Mouse (Mus musculus) stomach, embryonic 14.5 days (tissue): ENCODE measurements around the gene Phactr3. TPM values are rescaled to one million over a fixed set of nuclear protein-coding genes. Genes with fewer than 3 reads are reported as not detected.

Source experiments
- ATAC-seq: fragments of 200-750 bp; cut with Nextera tagmentation; 2 replicates; pipeline ENCODE4 v1.8.0; 2017; ENCODE audit warnings: low read depth, moderate TSS enrichment; ENCODE audit not compliant: insufficient number of reproducible peaks, insufficient read depth, low FRiP score
- H3K27ac ChIP-seq: fragments of 300-500 bp; sonication (generic); 2 replicates; pipeline ENCODE4 v1.5.1; 2014; ENCODE audit warnings: mild to moderate bottlenecking, low read length, moderate library complexity, mixed read lengths
- H3K27me3 ChIP-seq: fragments of 300-500 bp; sonication (generic); 2 replicates; pipeline ENCODE4 v1.6.1; 2014; ENCODE audit warnings: low read length, control low read depth, mixed read lengths; ENCODE audit not compliant: control insufficient read depth, insufficient read depth
- H3K36me3 ChIP-seq: fragments of 300-500 bp; sonication (generic); 2 replicates; pipeline ENCODE4 v1.6.1; 2014; ENCODE audit warnings: mild to moderate bottlenecking, control low read depth, low read length, moderate library complexity, mixed read lengths; ENCODE audit not compliant: control insufficient read depth, insufficient read depth
- H3K4me1 ChIP-seq: fragments of 300-500 bp; sonication (generic); 2 replicates; pipeline ENCODE4 v1.6.1; 2014; ENCODE audit warnings: low read length, control low read depth, mixed read lengths; ENCODE audit not compliant: control insufficient read depth, insufficient read depth
- H3K4me2 ChIP-seq: fragments of 300-500 bp; sonication (generic); replicated peaks from 2 replicates; pipeline ENCODE4 v1.6.1; 2014; ENCODE audit warnings: low read depth, low read length, control low read depth
- H3K4me3 ChIP-seq: fragments of 300-500 bp; sonication (generic); 2 replicates; pipeline ENCODE4 v1.5.1; 2014; ENCODE audit warnings: low read depth, low read length, control low read depth
- H3K9ac ChIP-seq: fragments of 300-500 bp; sonication (generic); replicated peaks from 2 replicates; pipeline ENCODE4 v1.6.1; 2014; ENCODE audit warnings: low read depth, mild to moderate bottlenecking, control low read depth, low read length, moderate library complexity, mixed read lengths
- H3K9me3 ChIP-seq: fragments of 300-500 bp; sonication (generic); 2 replicates; pipeline ENCODE4 v1.6.1; 2016; ENCODE audit warnings: low read depth, low read length, control low read depth; ENCODE audit not compliant: control insufficient read depth
- WGBS: fragments of 180-500 bp; shearing (Covaris S2); extraction: QIAGEN DNeasy Blood & Tissue Kit; methylation state at CpG from one replicate; pipeline ENCODE4 v1.1.7; 2014; 5-methylcytosine and 5-hydroxymethylcytosine counted together
- polyA plus RNA-seq: library from polyadenylated mRNA; unstranded; fragments of >200 nt; fragmentation: Nextera tagmentation; extraction: Ambion mirVana; gene quantifications from 2 replicates; pipeline ENCODE4 v1.2.1, GENCODE M21; 2014

The Phactr3 gene
- polyA plus RNA-seq, 1 experiment from 2014 or later: 4.6 TPM

DNA sequence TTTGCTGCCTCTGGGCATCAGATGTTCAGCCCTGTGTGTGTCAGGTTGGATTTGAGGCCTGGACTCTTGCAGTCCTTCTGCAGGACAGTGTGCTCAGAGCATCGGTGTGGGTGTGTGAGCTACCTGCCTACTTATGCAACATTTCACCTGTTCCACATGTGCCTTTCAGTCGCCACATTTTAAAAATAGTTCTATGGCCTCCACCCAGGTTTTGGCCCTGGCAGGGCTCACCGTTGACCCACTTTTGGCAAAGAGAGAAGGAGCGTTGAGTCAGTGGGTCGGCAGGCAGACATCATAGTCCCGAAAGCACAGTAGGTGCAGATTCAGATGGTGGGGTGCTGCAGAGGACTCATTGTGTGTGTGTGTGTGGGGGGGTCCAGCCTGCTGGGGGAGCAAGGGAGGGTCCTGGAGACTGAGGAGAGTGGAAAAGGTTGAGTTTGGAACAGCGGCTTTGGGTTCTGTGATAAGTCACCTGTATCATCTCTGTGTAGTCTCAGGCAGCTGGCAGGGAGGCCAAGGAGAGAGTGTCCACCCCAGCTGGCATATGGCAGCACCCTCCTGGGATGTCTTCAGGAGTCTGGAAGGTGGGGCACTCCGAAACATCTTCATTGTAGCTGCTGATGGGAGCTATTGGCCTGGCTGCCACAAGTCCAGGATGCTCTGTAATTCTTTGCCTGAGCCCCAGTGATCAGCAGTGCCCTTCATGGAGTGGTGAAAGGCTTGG is 2.0 kb downstream of the Phactr3 start:
- Histone ChIP-seq H3K9me3 (no peaks in the 10 kb centered on the region), H3K4me1 (no peaks in the 10 kb centered on the region), H3K9ac (no peak overlapping the region), H3K27ac (no peak overlapping the region), H3K36me3 (no peaks in the 10 kb centered on the region), H3K4me3 (no peak overlapping the region), H3K4me2 (no peak overlapping the region), H3K27me3 (peaks cover 3% of the 10 kb centered on the region; the same call in 1 of the 2 replicates)
- WGBS: 90% methylated on average over 8 of the region's 8 CpGs
- no peak for ATAC-seq

DNA sequence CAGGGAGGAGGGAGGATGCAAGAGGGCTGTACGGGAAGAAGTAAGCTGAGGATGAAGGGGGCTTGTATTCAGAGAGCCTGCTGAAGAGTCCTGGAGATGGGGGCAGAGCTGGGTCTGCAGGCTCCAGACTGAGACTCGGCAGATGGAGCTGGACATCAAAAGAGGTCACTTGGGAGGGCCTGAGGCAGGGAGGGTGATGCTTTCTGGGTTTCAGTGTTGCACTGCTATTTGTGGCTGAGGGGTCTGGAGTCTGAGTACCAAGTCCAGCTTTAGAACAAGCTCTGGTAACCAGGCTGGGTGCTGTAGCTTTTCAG is 2.6 kb downstream of the Phactr3 start:
- no peaks in the 10 kb centered on the region for H3K4me1 ChIP-seq
- no peak overlapping the region for H3K9ac ChIP-seq
- no peaks in the 10 kb centered on the region for H3K9me3 ChIP-seq
- WGBS: 60% methylated on average over 2 of the region's 2 CpGs
- H3K27me3 ChIP-seq: peaks cover 3% of the 10 kb centered on the region; the same call in 1 of the 2 replicates
- no peak overlapping the region for H3K4me2 ChIP-seq
- H3K36me3 ChIP-seq: no peaks in the 10 kb centered on the region
- H3K4me3 ChIP-seq: no peak overlapping the region
- no peak overlapping the region for H3K27ac ChIP-seq
- no peak for ATAC-seq

DNA sequence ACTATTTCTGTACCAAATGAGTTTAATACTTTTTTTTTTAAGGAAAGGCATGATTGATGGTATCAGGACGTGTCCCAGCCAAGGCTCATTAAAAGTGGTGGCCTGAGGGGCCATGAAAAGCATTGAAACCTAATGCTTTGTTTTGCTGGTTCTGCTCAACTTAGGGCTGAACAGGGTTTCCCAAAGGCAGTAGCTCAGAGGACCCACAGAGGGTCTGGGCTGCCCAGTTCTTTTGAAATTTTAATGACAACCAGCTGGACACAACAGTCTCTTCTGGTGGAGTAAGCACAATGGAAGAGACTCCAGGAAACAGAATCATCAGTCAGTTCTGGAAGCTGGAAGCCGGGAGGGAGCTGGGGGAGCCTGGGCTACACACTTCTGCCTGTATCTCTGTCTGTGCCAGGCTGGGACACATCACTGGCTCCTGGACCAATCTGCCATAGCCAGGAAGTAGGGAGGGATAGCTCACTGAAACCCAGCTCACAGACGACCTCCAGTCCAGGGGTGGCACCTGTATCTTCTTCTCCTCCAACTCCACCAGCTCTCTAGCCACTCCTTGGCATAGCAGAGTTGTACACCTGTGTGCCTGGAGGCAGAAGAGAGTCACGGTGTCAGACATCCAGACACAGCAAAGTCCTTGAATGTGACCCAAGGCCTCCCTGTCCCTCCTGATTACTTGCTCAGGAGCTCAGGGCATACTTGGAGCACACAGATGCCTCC is 3.3 kb downstream of the Phactr3 start:
- H3K4me1 ChIP-seq: no peaks in the 10 kb centered on the region
- 37% methylated on average over 4 of the region's 4 CpGs for WGBS
- no peak overlapping the region for H3K4me3 ChIP-seq
- no peak overlapping the region for H3K4me2 ChIP-seq
- H3K36me3 ChIP-seq: no peaks in the 10 kb centered on the region
- H3K9ac ChIP-seq: no peak overlapping the region
- H3K27me3 ChIP-seq: peaks cover 3% of the 10 kb centered on the region; the same call in 1 of the 2 replicates
- no peak for ATAC-seq
- H3K27ac ChIP-seq: no peak overlapping the region
- H3K9me3 ChIP-seq: no peaks in the 10 kb centered on the region

DNA sequence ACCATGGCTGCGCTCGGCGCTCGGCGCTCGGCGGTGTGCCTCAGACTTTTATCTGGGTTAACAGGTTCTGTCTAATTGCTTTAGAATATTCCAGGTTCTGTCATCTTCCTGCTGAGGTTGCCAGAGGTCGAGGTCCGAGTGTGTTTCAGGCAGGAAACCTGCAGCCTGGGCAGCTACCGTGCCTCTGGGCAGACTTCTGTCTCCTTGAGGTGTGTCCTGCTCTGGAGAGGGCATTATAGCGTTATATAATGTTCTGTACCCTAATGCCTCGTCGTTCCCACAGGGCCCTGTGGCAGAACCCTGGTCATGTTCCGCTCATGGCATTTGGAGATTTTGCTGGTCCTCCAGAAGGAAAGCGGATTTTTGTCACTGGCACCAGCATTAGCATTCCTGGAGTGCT is 4.7 kb downstream of the Phactr3 start:
- no peak for ATAC-seq
- Histone ChIP-seq H3K27me3 (peaks cover 3% of the 10 kb centered on the region; the same call in 1 of the 2 replicates), H3K9me3 (no peaks in the 10 kb centered on the region), H3K27ac (no peak overlapping the region), H3K4me1 (no peaks in the 10 kb centered on the region), H3K4me3 (no peak overlapping the region), H3K36me3 (no peaks in the 10 kb centered on the region), H3K9ac (no peak overlapping the region), H3K4me2 (no peak overlapping the region)
- WGBS: 75% methylated on average over 15 of the region's 15 CpGs

DNA sequence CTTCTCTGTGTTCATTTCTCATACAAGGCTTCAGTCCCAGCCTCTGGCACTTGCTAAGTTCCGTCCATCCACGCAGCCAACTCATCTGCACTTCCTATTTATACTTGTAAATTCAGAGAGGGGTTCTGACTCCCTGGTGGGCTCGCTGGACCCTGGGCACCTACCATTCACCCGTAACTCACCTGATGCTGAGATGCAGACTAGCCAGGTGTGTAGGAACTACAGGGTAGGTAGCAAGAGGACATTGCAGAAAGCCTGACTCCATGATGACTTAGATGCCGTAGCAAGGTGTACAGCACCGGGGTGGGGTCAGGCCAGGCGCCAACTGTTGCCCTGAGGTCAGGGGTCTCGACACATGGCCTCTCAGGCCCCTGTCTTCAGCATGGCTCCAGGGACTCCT is 6.7 kb downstream of the Phactr3 start:
- no peaks in the 10 kb centered on the region for H3K36me3 ChIP-seq
- no peak overlapping the region for H3K9ac ChIP-seq
- no peak overlapping the region for H3K4me3 ChIP-seq
- no peak overlapping the region for H3K27ac ChIP-seq
- H3K27me3 ChIP-seq: no peaks in the 10 kb centered on the region
- no peaks in the 10 kb centered on the region for H3K9me3 ChIP-seq
- no peak overlapping the region for H3K4me2 ChIP-seq
- no peaks in the 10 kb centered on the region for H3K4me1 ChIP-seq
- ATAC-seq: no peak
- 78% methylated on average over 8 of the region's 8 CpGs for WGBS

DNA sequence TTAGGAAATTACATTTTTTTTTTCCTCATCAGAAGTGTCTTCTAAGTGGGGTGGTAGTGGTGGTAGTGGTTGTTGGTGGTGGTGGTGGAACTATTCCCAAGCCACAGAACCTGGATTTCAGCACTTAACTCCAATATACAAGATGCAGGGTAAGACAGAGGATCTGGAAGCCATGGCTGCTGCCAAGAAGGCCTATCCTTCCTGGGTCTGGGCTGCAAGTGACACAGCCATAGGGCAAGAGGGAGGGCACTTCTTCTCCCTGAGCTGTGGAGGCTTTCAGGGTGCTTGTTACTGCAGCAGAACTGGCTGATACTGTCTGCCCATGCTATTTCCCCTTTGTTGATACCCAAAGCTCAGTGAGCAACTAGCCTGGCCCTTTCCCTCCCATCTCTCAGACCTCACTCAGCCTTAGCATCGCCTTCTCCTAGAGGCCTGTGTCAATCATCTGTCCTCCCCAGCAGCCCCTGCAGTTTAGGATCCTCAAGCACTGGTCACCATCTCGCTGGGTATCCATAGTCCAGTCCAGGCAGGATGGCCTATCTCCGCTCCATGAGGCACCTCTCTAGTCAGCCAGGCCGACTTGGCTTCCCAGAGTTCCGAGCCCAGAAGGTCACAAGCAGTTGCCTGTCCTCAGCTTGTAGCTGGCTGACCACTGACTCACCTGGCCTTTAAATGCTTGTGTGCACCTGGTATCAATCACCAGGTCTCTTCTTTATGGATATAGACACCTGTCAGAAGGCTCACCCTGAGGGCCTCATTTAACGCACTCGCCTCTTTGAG is 7.5 kb downstream of the Phactr3 start:
- Histone ChIP-seq H3K9me3 (no peaks in the 10 kb centered on the region), H3K27me3 (no peaks in the 10 kb centered on the region), H3K4me3 (no peak overlapping the region), H3K36me3 (no peaks in the 10 kb centered on the region), H3K4me1 (no peaks in the 10 kb centered on the region), H3K4me2 (no peak overlapping the region), H3K9ac (no peak overlapping the region), H3K27ac (no peak overlapping the region)
- 91% methylated on average over 7 of the region's 7 CpGs for WGBS
- ATAC-seq: no peak

DNA sequence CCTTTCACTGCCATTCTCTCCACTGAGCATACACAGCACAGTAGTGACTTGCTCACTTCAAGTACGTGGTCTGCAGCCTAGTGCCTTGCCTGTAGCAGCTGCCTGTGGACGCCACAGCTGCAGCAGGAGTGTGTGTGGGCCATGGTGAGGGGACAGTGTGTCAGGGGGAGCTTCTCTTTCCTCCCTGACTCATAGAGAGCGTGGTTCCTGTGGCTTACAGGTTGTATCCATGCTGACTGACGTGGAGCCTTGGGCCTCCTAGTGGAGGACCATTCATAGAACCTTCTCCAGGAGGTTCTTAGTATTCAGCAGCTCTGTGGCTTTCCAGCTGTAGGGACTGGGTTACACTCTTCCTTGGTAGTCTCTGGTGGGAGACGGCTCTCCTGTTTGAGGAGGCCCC is 9.8 kb downstream of the Phactr3 start:
- Histone ChIP-seq H3K27me3 (no peaks in the 10 kb centered on the region), H3K9ac (no peak overlapping the region), H3K4me2 (no peak overlapping the region), H3K4me3 (no peak overlapping the region), H3K36me3 (no peaks in the 10 kb centered on the region), H3K27ac (no peak overlapping the region), H3K4me1 (no peaks in the 10 kb centered on the region), H3K9me3 (no peaks in the 10 kb centered on the region)
- 0 out of 2 replicates have a peak, but pooled peaks have one; percentile 19 for ATAC-seq
- WGBS: 70% methylated on average over 5 of the region's 5 CpGs

DNA sequence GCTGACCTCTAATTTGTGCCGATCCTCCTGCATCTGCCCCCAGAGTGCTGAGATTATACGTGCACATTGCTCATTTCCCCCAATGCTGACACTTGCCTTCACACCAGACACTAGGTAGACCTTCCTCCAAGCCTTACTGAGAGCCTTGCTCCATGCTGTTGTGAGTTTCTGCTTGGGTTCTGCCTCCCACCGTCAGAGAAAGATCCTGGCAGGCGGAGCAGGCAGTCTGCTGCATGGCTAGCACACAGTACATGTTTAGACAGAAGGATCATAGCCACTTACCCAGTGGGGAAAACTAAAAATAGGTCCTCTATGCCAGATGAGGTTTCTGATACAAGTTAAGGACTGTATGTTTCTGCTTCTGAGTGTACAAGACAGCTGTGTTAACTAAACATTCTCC is 10.4 kb downstream of the Phactr3 start:
- Histone ChIP-seq H3K9ac (no peak overlapping the region), H3K4me1 (no peaks in the 10 kb centered on the region), H3K27ac (no peak overlapping the region), H3K4me2 (no peak overlapping the region), H3K4me3 (no peak overlapping the region), H3K27me3 (no peaks in the 10 kb centered on the region), H3K36me3 (no peaks in the 10 kb centered on the region), H3K9me3 (no peaks in the 10 kb centered on the region)
- ATAC-seq: no peak
- WGBS: 48% methylated on average over 4 of the region's 4 CpGs
